Mouse (Mus musculus): ENCODE data around the gene Rasgef1b.

Gene Rasgef1b

DNA sequence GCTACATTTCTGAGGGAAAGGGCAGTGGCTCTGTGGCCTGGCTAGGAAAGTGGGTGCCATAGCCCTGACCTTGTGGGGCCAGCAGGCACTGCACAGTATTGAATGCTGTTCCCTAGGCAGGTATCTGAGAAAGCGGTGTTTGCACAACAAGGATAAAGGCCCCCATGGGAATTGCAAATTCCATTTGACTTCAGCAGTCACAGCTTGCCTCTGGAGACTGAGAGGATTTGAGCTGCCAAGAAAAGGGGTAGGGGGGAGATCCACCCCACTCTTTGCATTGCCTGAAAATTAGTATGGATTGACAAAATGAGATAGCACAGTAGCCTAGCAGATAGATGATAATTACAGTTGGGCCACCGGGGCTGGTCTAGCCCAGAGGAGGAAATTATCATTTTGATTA, 326.1 kb downstream of the Rasgef1b start:
- no peak for DNase-seq (ENCODE audit: low read depth, low spot score)

- no peak for DNase-seq (ENCODE audit: low read depth, low spot score)
Measured at GRCm38 (mm10) chr5:99402297-99402696, 326.6 kb downstream of the Rasgef1b start.

DNA sequence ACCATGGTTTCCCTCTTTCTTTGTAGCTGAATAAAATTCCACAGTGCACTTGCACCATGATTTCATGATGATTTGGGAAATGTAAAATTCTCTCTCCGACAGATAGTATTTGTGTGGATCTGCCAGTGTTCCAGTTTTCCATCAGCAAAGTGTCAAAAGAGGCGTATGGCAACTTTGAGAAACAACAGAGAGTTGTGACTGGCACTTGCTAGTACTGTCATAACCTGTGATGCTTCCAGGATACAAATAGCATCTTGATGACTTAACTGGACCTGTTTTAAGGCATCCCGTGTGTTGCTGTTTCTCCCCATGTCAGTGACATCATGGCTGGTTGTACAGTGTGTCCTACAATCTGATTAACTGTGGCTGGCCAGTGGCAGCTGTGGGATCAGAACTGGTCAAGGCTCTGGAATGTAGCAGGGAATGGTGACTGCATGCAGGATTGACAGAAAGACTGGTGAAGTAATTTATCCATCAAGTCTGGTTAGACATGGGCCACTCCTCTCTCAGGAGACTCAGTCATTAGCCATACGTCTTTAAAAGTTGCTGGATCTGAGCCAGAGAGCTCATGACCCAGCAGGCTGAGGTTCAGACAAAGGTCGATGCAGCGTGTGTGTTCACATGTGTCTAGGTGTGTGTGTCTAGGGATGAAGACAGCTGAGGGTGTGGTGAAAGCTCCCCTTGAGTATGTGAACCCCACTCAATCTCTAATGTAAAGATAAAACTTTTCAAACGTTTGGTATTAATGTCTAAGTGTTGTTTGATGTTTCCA, 328.8 kb downstream of the Rasgef1b start:
- DNase-seq (ENCODE audit: low read depth, low spot score) = no peak

GRCm38 (mm10) chr5:99398472-99399070, 330.3 kb downstream of the Rasgef1b start:
- no peak for DNase-seq (ENCODE audit: low read depth, low spot score)

DNA sequence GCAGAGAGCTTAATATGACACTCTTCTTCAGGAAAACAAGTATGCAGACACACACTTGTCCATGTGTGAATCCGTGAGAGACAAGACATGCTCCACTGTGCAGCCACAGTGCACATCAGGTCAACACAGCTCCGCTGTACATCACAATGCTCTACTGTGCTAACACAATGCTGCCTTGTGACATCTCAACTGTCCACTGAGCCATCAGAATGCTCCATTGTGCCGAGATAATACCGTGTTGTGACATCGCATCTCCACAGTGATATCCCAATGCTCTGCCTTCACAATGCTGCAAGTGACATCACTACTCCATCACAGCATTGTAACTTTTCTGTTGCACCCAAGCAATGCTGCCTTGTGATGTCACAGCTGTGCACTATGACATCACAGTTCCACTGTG, 334.3 kb downstream of the Rasgef1b start:
- no peak for DNase-seq (ENCODE audit: low read depth, low spot score)

- no peak for DNase-seq (ENCODE audit: low read depth, low spot score)
Measured at GRCm38 (mm10) chr5:99391525-99391924, 337.3 kb downstream of the Rasgef1b start.

- no peak for DNase-seq (ENCODE audit: low read depth, low spot score)
Measured at GRCm38 (mm10) chr5:99390776-99391175, 338.1 kb downstream of the Rasgef1b start.

GRCm38 (mm10) chr5:99390314-99390713, 338.6 kb downstream of the Rasgef1b start:
- no peak for DNase-seq (ENCODE audit: low read depth, low spot score)

DNA sequence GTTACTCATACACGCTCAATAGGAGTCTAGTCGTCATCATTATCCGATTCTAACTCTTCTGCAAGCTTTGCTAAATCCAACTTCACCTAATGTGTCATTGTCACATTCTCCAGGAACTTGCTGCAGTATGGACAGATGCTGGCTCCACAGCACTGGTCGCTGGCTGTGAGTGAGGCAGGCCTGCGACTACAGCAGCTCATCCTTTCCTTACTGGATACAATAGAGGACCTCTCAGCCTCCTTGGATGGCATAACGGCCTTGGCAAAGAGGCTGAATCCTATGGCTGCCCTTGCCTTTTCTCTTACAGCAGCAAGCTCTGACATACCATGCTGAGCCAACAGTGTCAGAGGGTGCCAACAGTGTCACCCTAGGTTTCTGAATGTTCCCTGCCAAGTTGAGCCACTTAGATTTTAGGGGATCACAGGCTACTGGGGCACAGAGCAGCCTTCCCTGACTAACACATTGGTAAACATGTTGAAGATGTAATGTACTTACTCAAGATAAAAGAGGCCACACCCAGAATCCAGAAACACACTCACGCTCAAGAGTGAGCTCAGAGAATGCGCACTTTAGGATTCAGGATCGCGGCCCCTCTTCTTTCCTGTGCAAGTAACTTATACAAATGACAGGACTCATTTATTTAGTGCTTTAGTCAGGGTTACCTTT, 340.1 kb downstream of the Rasgef1b start:
- no peak for DNase-seq (ENCODE audit: low read depth, low spot score)

DNA sequence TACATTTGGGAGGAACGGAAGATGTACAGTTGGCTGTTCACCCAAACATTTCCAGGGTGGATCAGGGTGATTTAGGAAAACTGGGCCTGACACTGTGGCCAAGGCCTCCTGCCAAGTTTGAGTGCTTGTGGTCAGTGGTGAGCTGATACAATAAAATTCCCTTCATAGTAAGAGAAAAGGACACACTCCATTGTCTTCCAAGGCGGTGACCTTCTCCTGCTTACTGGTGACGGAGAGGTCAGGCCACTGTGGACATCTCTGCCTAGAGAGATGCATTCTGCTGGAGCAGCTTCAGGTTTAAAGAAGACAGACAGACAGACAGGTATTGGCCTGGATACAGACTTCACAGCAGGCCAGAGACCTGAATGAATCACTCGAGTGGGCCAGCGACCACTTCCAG, 340.7 kb downstream of the Rasgef1b start:
- DNase-seq (ENCODE audit: low read depth, low spot score) = no peak

- DNase-seq (ENCODE audit: low read depth, low spot score) = no peak
Measured at GRCm38 (mm10) chr5:99387185-99387981, 341.5 kb downstream of the Rasgef1b start.

GRCm38 (mm10) chr5:99386246-99386845, 342.5 kb downstream of the Rasgef1b start:
- DNase-seq (ENCODE audit: low read depth, low spot score) = no peak

DNA sequence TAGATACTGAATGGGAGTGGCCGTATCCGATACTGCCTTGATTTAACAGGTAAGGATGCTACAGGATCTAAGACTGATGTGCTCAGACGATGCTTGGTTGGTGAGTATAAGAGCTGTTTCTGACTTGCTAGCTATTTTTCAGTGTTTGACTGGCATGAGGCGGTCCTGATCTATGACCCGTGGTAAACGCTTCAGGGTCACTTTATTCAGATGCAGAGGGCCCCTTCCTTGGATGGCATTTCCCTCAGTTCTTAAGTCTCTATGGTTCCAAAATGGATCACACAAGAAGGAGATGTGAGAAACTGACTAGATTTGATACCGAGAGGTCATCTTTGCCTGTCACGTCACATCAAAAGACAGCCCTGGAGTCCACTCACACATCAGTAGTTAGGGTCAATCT, 343.1 kb downstream of the Rasgef1b start:
- no peak for DNase-seq (ENCODE audit: low read depth, low spot score)

GRCm38 (mm10) chr5:99385090-99385489, 343.8 kb downstream of the Rasgef1b start:
- no peak for DNase-seq (ENCODE audit: low read depth, low spot score)

DNA sequence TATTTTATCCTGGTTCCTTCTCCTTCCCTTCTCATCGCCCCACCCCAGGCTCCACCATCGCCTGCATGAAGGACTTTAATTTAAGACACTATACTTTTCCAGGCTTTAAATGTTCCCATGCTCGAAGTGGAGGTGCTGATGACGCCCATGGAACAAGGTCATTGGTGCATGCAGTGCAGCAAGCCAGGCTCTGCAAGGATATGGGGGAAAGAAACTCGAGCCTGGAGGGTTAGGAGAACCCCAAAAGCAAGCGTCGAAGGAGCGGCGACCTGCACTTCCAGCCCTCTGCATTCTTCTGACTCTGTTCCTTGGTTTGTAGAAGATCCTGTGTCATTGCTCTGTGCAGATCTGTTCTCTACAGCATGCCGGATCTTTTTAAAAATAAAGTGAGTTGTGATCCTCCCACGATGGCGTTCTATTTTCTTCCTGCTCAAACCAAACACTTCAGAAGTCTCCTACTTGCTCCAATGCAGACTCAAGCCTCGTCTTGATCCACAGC, 345.0 kb downstream of the Rasgef1b start:
- DNase-seq (ENCODE audit: low read depth, low spot score) = no peak

DNA sequence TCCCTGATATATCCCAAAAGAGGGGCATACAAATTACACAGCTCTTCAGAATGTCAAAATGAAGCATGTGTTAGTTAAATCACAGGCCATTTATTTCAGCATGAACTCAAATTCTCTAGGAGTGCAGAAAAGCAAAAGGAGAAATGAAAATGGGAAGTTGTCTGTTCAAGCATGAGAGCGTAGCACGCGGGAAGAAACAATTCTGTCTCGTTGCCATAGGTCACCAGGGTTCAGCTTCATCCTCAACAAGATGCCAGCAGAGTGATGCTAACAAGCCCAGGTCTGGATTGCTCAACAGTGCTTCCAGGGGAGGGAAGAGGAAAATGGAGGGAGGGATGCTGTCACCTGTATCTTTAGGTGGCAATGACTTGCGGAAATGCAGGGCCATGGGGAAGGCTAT, 346.1 kb downstream of the Rasgef1b start:
- DNase-seq (ENCODE audit: low read depth, low spot score) = no peak

- DNase-seq (ENCODE audit: low read depth, low spot score) = no peak
Measured at GRCm38 (mm10) chr5:99381639-99382038, 347.2 kb downstream of the Rasgef1b start.

DNA sequence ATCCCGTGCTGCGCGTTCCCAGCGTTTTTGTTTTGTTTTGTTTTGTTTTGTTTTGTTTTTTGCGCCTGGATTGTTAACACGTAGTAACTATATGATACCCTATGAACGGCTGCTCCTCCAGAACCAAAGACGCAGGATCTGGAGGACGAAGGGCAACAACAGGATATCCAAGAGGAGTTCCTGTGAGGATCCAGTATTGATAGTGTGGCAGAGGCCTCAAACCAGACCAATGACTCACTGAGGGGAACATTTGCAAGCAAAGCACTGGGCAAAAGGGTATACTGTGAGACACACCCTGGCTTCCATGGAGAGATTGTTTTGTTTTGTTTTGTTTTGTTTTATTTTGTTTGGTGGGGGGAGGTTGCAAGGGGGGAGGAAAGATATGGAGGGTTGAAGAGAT, 348.0 kb downstream of the Rasgef1b start:
- no peak for DNase-seq (ENCODE audit: low read depth, low spot score)

- no peak for DNase-seq (ENCODE audit: low read depth, low spot score)
Measured at GRCm38 (mm10) chr5:99380166-99380565, 348.7 kb downstream of the Rasgef1b start.

GRCm38 (mm10) chr5:99378437-99379226, 350.2 kb downstream of the Rasgef1b start:
- no peak for DNase-seq (ENCODE audit: low read depth, low spot score)

DNA sequence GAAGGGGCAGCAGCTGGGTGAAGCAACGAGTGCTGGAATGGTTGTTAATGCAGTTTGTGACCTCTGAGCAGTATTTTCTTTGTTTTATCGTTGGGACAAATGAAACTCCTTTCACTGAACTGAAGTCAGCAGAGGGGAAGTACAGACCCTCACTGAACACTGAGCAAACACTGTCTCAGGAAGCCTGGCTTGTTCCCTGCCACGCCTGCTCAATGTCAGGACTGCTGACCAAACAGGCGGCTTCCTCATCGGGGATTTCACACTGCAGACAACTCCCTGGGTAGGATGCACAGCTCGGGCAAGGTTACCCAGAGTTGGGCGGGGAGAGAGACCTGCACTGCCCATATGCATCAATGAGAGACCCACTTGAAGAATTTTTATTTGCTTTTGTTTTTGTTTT, 353.1 kb downstream of the Rasgef1b start:
- no peak for DNase-seq (ENCODE audit: low read depth, low spot score)
